Mouse (Mus musculus): ENCODE measurements at regions not wholly inside any gene's neighbourhood (a gene's known extent, or its start where the extent isn't known, plus 50 kb on each side); places are given as distances from the start of the nearest gene placed in this dataset.
A peak's percentile ranks its signal among the peaks of the same experiment; 100 is the strongest.

- DNase-seq (ENCODE audit: low spot score) = peak; percentile 64
Measured at GRCm38 (mm10) chr8:62284378-62285110, 161.6 kb upstream of the Anxa10 start.

- no peak for DNase-seq (ENCODE audit: low spot score)
Measured at GRCm38 (mm10) chr8:62250551-62250950, 127.6 kb upstream of the Anxa10 start.
